Mouse (Mus musculus): ENCODE measurements around the gene Klrb1c. TPM values are rescaled to one million over a fixed set of nuclear protein-coding genes. Genes with fewer than 3 reads are reported as not detected.
A peak's percentile ranks its signal among the peaks of the same experiment; 100 is the strongest.
"Not testable (repeated sequence)": the region's sequence is repeated elsewhere in the genome, so short reads cannot be mapped to it uniquely, and the experiment has no call there.

Klrb1c gene
- polyA plus RNA-seq, 1 experiment from 2014 or later = 0.16 TPM

- H3K27ac ChIP-seq; H3K27me3 ChIP-seq (ENCODE audit: insufficient read depth, low read length); H3K9me3 ChIP-seq (replicated peaks; ENCODE audit: low read length); H3K9ac ChIP-seq (ENCODE audit: low read depth, low read length); H3K4me3 ChIP-seq (replicated peaks; ENCODE audit: low read depth, low read length); H3K36me3 ChIP-seq (ENCODE audit: insufficient read depth, low read length); H3K4me1 ChIP-seq (replicated peaks; ENCODE audit: insufficient read depth, low read length); H3K4me2 ChIP-seq (ENCODE audit: low read length): not testable (repeated sequence)
- peak; percentile 75 for TF ChIP-seq CTCF (IDR thresholded peaks at IDR 0.05; ENCODE audit: low read depth)
- WGBS = 35% methylated on average over 8 of the region's 8 CpGs
- DNase-seq (ENCODE audit: low spot score) = peak; percentile 83
- ATAC-seq (replicated peaks; ENCODE audit: low FRiP score, low read depth) = peak; percentile 95
Observed at GRCm38 (mm10) chr6:128753610-128754224, 35.3 kb downstream of the Klrb1c start.

DNA sequence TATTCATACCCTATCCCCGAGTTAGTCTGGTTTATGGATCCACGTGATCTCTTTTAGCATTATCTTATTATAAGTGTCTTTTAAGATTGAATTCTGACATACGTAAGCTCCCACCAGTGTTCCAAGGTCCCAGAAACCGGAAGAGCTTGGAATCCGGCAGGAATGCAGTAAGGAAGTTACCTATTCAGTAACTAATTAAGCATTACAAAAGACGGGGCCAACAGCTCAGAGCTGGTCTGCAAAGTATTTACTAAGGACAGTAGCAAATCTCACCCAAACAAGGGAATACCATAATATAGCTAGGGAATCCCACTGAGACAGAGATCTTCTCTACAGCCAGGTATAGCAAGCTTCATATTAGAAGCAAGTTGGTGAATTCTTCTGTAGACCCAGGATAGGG is 42.0 kb downstream of the Klrb1c start:
- H3K9ac ChIP-seq (ENCODE audit: low read depth, low read length); H3K36me3 ChIP-seq (ENCODE audit: insufficient read depth, low read length); H3K4me2 ChIP-seq (ENCODE audit: low read length); DNase-seq (ENCODE audit: low spot score); H3K9me3 ChIP-seq (replicated peaks; ENCODE audit: low read length); H3K4me1 ChIP-seq (replicated peaks; ENCODE audit: insufficient read depth, low read length); H3K4me3 ChIP-seq (replicated peaks; ENCODE audit: low read depth, low read length); H3K27me3 ChIP-seq (ENCODE audit: insufficient read depth, low read length); ATAC-seq (replicated peaks; ENCODE audit: low FRiP score, low read depth); H3K27ac ChIP-seq: not testable (repeated sequence)
- WGBS = 71% methylated on average over 6 of the region's 6 CpGs

DNA sequence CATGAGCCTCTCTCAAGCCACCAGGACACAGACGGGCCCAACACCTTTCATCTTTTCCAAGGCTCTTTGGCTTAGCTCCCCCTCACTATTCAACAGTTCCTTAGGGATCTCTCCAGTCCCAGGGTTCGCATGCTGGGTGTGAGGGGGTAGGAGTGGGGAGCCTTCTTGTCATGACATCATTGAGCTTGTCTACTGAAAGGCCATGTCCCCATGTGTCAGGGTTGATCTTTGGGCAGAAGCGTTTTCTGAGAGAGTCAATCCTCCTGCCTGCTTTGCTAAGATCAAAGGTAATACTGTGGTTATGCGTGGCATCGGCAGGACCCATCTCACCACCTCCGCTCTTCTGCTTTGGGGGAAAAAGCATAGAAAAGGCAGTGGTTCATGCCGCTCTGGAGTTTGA is 51.6 kb downstream of the Klrb1c start:
- no peak for ATAC-seq (replicated peaks; ENCODE audit: low FRiP score, low read depth)
- no peak for DNase-seq (ENCODE audit: low spot score)
- Histone ChIP-seq H3K4me3 (replicated peaks; ENCODE audit: low read depth, low read length) (no peak overlapping the region), H3K9ac (ENCODE audit: low read depth, low read length) (no peak overlapping the region), H3K27me3 (ENCODE audit: insufficient read depth, low read length) (no peaks in the 10 kb centered on the region), H3K4me2 (ENCODE audit: low read length) (no peak overlapping the region), H3K4me1 (replicated peaks; ENCODE audit: insufficient read depth, low read length) (no peaks in the 10 kb centered on the region), H3K9me3 (replicated peaks; ENCODE audit: low read length) (no peaks in the 10 kb centered on the region), H3K27ac (no peak overlapping the region), H3K36me3 (ENCODE audit: insufficient read depth, low read length) (no peaks in the 10 kb centered on the region)
- TF ChIP-seq CTCF (IDR thresholded peaks at IDR 0.05; ENCODE audit: low read depth) = no peak
- 85% methylated on average over 7 of the region's 7 CpGs for WGBS

DNA sequence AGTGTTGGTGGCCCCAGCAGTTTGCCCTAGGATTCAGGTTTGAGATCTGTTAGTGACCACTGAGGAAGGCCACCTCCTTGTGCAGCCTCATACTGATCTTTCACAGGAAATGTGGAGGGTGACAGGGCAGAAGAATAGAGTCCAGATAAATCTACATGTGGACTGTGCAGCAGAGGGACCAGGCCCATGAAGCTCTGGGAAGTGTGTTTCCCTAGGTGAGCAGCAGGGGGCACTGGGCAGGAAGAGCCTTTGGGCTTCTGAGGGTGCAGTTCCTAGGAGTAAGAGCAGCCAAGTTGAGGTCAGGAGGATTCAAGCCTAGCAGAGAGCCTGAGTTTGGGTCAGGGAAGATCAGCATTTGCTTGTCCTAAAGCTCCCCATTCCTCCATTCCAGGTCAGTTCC is 52.9 kb downstream of the Klrb1c start:
- Histone ChIP-seq H3K36me3 (ENCODE audit: insufficient read depth, low read length) (no peaks in the 10 kb centered on the region), H3K27me3 (ENCODE audit: insufficient read depth, low read length) (no peaks in the 10 kb centered on the region), H3K9me3 (replicated peaks; ENCODE audit: low read length) (no peaks in the 10 kb centered on the region), H3K27ac (no peak overlapping the region), H3K4me1 (replicated peaks; ENCODE audit: insufficient read depth, low read length) (no peaks in the 10 kb centered on the region), H3K9ac (ENCODE audit: low read depth, low read length) (no peak overlapping the region), H3K4me3 (replicated peaks; ENCODE audit: low read depth, low read length) (no peak overlapping the region), H3K4me2 (ENCODE audit: low read length) (no peak overlapping the region)
- ATAC-seq (replicated peaks; ENCODE audit: low FRiP score, low read depth) (no peak), DNase-seq (ENCODE audit: low spot score) (no peak)
- TF ChIP-seq CTCF (IDR thresholded peaks at IDR 0.05; ENCODE audit: low read depth) = peak; percentile 37; the same call in 1 of the 2 replicates

- H3K27me3 ChIP-seq (ENCODE audit: insufficient read depth, low read length) = no peaks in the 10 kb centered on the region
- DNase-seq (ENCODE audit: low spot score) = peak; percentile 81
- H3K27ac ChIP-seq = no peak overlapping the region
- no peaks in the 10 kb centered on the region for H3K36me3 ChIP-seq (ENCODE audit: insufficient read depth, low read length)
- H3K9me3 ChIP-seq (replicated peaks; ENCODE audit: low read length) = no peaks in the 10 kb centered on the region
- TF ChIP-seq CTCF (IDR thresholded peaks at IDR 0.05; ENCODE audit: low read depth) = no peak
- no peak overlapping the region for H3K4me3 ChIP-seq (replicated peaks; ENCODE audit: low read depth, low read length)
- H3K9ac ChIP-seq (ENCODE audit: low read depth, low read length) = no peak overlapping the region
- no peak overlapping the region for H3K4me2 ChIP-seq (ENCODE audit: low read length)
- no peaks in the 10 kb centered on the region for H3K4me1 ChIP-seq (replicated peaks; ENCODE audit: insufficient read depth, low read length)
- ATAC-seq (replicated peaks; ENCODE audit: low FRiP score, low read depth) = no peak; the same call in 1 of the 2 replicates
Observed at GRCm38 (mm10) chr6:128734896-128735295, 54.1 kb downstream of the Klrb1c start.

- ATAC-seq (replicated peaks; ENCODE audit: low FRiP score, low read depth) = no peak
- no peaks in the 10 kb centered on the region for H3K9me3 ChIP-seq (replicated peaks; ENCODE audit: low read length)
- H3K4me1 ChIP-seq (replicated peaks; ENCODE audit: insufficient read depth, low read length) = no peaks in the 10 kb centered on the region
- no peak overlapping the region for H3K4me3 ChIP-seq (replicated peaks; ENCODE audit: low read depth, low read length)
- DNase-seq (ENCODE audit: low spot score) = no peak
- H3K27ac ChIP-seq = no peak overlapping the region
- no peaks in the 10 kb centered on the region for H3K36me3 ChIP-seq (ENCODE audit: insufficient read depth, low read length)
- no peaks in the 10 kb centered on the region for H3K27me3 ChIP-seq (ENCODE audit: insufficient read depth, low read length)
- no peak for TF ChIP-seq CTCF (IDR thresholded peaks at IDR 0.05; ENCODE audit: low read depth)
- WGBS = 54% methylated on average over 5 of the region's 5 CpGs
- H3K9ac ChIP-seq (ENCODE audit: low read depth, low read length) = no peak overlapping the region
- H3K4me2 ChIP-seq (ENCODE audit: low read length) = no peak overlapping the region
Observed at GRCm38 (mm10) chr6:128733908-128734679, 54.9 kb downstream of the Klrb1c start.

All from kidney, postnatal 0 days (tissue).